Mouse (Mus musculus): Measurements from ENCODE around the gene Cyb561d1. TPM values are rescaled to one million over a fixed set of nuclear protein-coding genes. Genes with fewer than 3 reads are reported as not detected.
"Not testable (repeated sequence)": the region's sequence is repeated elsewhere in the genome, so short reads cannot be mapped to it uniquely, and the experiment has no call there.

Cyb561d1 gene
- total RNA-seq (2021): 1 to 10 TPM; 4.9 to 5.4 TPM
- polyA plus RNA-seq (2012; rRNA removed): 5.7 and 7.1 TPM in 2 replicates
- long read RNA-seq, full-length matches to known transcripts: 1 of 2 reads
- long read RNA-seq, partial matches to known transcripts: 0 of 2 reads
- long read RNA-seq, other reads (novel, unspliced or antisense): 1 of 2 reads

GRCm38 (mm10) chr3:108200329-108201323 is at the start of gene Cyb561d1:
TSS of gene Cyb561d1 (minus strand) at chr3:108201212.
- H3K4me1 ChIP-seq (ENCODE audit: control insufficient read depth, insufficient read depth, low read length): peaks cover 6% of the 10 kb centered on the region
- H3K27ac ChIP-seq: peak within 1 kb of the TSS; percentile 95
- no peaks in the 10 kb centered on the region for H3K79me2 ChIP-seq (replicated peaks; ENCODE audit: control insufficient read depth, insufficient read depth, low read length)
- peak within 1 kb of the TSS; percentile 89 for H3K9ac ChIP-seq (ENCODE audit: low read depth, low read length)
- 3% methylated on average over 44 of the region's 44 CpGs for WGBS
- TF ChIP-seq EP300 (IDR thresholded peaks at IDR 0.05; ENCODE audit: insufficient read depth, low read depth, low read length) (no peak), POLR2A (IDR thresholded peaks at IDR 0.05; ENCODE audit: insufficient read depth, low read depth, low read length) (peak; percentile 78), CTCF (IDR thresholded peaks at IDR 0.05) (peak; percentile 85)
- peak; percentile 96 for DNase-seq
- no peaks in the 10 kb centered on the region for H3K36me3 ChIP-seq (ENCODE audit: control insufficient read depth, insufficient read depth, low read length)
- intact Hi-C loops (cut with DNase I): loop anchor here (5.0 kb wide), 1 partner anchor 128 kb away; no protein-coding TSS in a partner anchor
- no peaks in the 10 kb centered on the region for H3K27me3 ChIP-seq (ENCODE audit: control insufficient read depth, insufficient read depth, low read length)
- H3K4me3 ChIP-seq: peak within 1 kb of the TSS; percentile 67

GRCm38 (mm10) chr3:108246857-108247256 is 45.8 kb upstream of the Cyb561d1 start:
- H3K27ac ChIP-seq: no peak overlapping the region
- 68% methylated on average over 2 of the region's 2 CpGs for WGBS
- TF ChIP-seq POLR2A (IDR thresholded peaks at IDR 0.05; ENCODE audit: insufficient read depth, low read depth, low read length) (no peak), CTCF (IDR thresholded peaks at IDR 0.05) (no peak), EP300 (IDR thresholded peaks at IDR 0.05; ENCODE audit: insufficient read depth, low read depth, low read length) (no peak)
- no peak for DNase-seq
- no peaks in the 10 kb centered on the region for H3K79me2 ChIP-seq (replicated peaks; ENCODE audit: control insufficient read depth, insufficient read depth, low read length)
- no peaks in the 10 kb centered on the region for H3K4me1 ChIP-seq (ENCODE audit: control insufficient read depth, insufficient read depth, low read length)
- no peaks in the 10 kb centered on the region for H3K27me3 ChIP-seq (ENCODE audit: control insufficient read depth, insufficient read depth, low read length)
- no peaks in the 10 kb centered on the region for H3K36me3 ChIP-seq (ENCODE audit: control insufficient read depth, insufficient read depth, low read length)
- intact Hi-C loops (cut with DNase I): no loop called here
- H3K4me3 ChIP-seq: no peak overlapping the region
- no peak overlapping the region for H3K9ac ChIP-seq (ENCODE audit: low read depth, low read length)

- H3K9ac ChIP-seq (ENCODE audit: low read depth, low read length): no peak overlapping the region
- intact Hi-C loops (cut with DNase I): no loop called here
- H3K27ac ChIP-seq: no peak overlapping the region
- no peaks in the 10 kb centered on the region for H3K36me3 ChIP-seq (ENCODE audit: control insufficient read depth, insufficient read depth, low read length)
- DNase-seq: no peak
- 74% methylated on average over 3 of the region's 3 CpGs for WGBS
- H3K4me1 ChIP-seq (ENCODE audit: control insufficient read depth, insufficient read depth, low read length): no peaks in the 10 kb centered on the region
- H3K27me3 ChIP-seq (ENCODE audit: control insufficient read depth, insufficient read depth, low read length): no peaks in the 10 kb centered on the region
- no peaks in the 10 kb centered on the region for H3K79me2 ChIP-seq (replicated peaks; ENCODE audit: control insufficient read depth, insufficient read depth, low read length)
- no peak overlapping the region for H3K4me3 ChIP-seq
- TF ChIP-seq EP300 (IDR thresholded peaks at IDR 0.05; ENCODE audit: insufficient read depth, low read depth, low read length) (no peak), POLR2A (IDR thresholded peaks at IDR 0.05; ENCODE audit: insufficient read depth, low read depth, low read length) (no peak), CTCF (IDR thresholded peaks at IDR 0.05) (no peak)
These were observed 40.3 kb upstream of the Cyb561d1 start for GRCm38 (mm10) chr3:108241243-108241839.

GRCm38 (mm10) chr3:108237474-108238102 is 36.6 kb upstream of the Cyb561d1 start:
- TF ChIP-seq CTCF (IDR thresholded peaks at IDR 0.05): peak; percentile 18; the same call in 1 of the 2 replicates
- not testable (repeated sequence) for H3K4me1 ChIP-seq (ENCODE audit: control insufficient read depth, insufficient read depth, low read length); H3K79me2 ChIP-seq (replicated peaks; ENCODE audit: control insufficient read depth, insufficient read depth, low read length); H3K27ac ChIP-seq; H3K36me3 ChIP-seq (ENCODE audit: control insufficient read depth, insufficient read depth, low read length); H3K27me3 ChIP-seq (ENCODE audit: control insufficient read depth, insufficient read depth, low read length); DNase-seq; H3K4me3 ChIP-seq; H3K9ac ChIP-seq (ENCODE audit: low read depth, low read length)
- WGBS: 78% methylated on average over 4 of the region's 4 CpGs
- intact Hi-C loops (cut with DNase I): loop anchor here (2.0 kb wide), 1 partner anchor 73 kb away; no protein-coding TSS in a partner anchor

GRCm38 (mm10) chr3:108231646-108232045 is 30.6 kb upstream of the Cyb561d1 start:
- TF ChIP-seq CTCF (IDR thresholded peaks at IDR 0.05): no peak
- no peak for TF ChIP-seq POLR2A (IDR thresholded peaks at IDR 0.05; ENCODE audit: insufficient read depth, low read depth, low read length)
- no peak for TF ChIP-seq EP300 (IDR thresholded peaks at IDR 0.05; ENCODE audit: insufficient read depth, low read depth, low read length)
- Histone ChIP-seq H3K79me2 (replicated peaks; ENCODE audit: control insufficient read depth, insufficient read depth, low read length) (no peaks in the 10 kb centered on the region), H3K36me3 (ENCODE audit: control insufficient read depth, insufficient read depth, low read length) (no peaks in the 10 kb centered on the region), H3K4me1 (ENCODE audit: control insufficient read depth, insufficient read depth, low read length) (no peaks in the 10 kb centered on the region; the same call in 1 of the 2 replicates), H3K4me3 (no peak overlapping the region), H3K27ac (no peak overlapping the region), H3K27me3 (ENCODE audit: control insufficient read depth, insufficient read depth, low read length) (peaks cover 3% of the 10 kb centered on the region), H3K9ac (ENCODE audit: low read depth, low read length) (no peak overlapping the region)
- DNase-seq: no peak
- intact Hi-C loops (cut with DNase I): no loop called here
- WGBS: 79% methylated on average over 4 of the region's 4 CpGs

Measured in heart, adult 2 months (tissue).